Mouse (Mus musculus) lung, postnatal 10 days (tissue): ENCODE measurements at regions not wholly inside any gene's neighbourhood (a gene's known extent, or its start where the extent isn't known, plus 50 kb on each side); places are given as distances from the start of the nearest gene placed in this dataset.

Experiments
- DNase-seq: peaks from one replicate; pipeline ENCODE4 v3.0.0; 2021

DNA sequence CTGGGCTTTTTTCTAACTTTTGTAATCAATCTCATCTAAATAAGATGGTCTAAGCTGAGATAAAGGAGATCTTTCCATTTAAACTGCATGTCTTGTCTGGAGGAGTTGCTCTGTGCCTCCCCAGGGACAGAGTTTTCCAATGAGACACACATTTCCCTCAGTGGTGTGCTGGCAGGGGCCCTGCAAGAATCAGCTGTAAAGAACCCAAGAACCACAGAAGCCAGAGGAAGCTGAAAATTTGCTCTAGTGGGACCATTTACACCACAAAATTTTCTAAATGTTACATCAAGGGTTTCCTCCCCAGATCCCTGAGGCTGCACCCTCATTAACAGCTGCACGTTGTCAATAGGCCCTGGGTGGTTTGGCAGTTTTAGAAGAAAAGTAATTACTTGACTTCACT is 301.0 kb upstream of the Ttc14 start:
- no peak for DNase-seq

DNA sequence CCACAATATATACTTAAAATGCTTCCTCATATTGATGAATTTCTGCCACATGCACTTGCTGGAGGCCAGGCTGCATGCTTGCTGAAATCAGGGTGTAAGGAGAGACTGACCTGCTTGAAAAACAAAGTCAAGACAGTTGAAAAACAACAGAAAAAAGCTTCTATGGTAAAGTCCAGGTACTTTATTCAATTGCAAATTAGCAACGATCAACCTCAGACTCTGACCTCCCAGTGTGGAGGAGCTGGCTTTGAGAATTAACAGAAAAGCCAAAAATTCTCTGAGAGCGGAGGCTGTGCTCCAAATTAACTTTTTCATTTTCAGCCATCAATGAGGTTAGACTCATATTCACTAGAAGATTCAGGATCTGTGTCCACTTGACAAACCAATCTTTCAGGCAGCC is 291.4 kb upstream of the Ttc14 start:
- DNase-seq: no peak

DNA sequence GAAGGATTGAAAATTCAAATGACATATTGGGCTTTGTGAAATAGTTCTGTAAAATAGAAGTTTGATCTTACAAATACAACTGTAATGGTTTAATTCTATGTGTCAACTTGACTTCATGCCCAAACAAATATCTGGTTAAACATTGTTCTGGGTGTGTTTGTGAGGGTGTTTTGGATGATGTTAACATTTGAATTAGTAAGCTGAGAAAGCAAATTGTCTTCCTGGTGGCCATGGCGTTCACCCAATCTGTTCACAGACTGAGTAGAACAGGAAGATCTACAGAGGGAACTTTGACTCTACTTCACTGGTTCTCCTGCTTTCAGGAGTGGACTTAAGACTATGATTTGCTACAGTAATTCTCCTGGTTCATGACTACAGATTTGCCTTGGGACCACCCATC is 255.5 kb upstream of the Ttc14 start:
- no peak for DNase-seq

DNA sequence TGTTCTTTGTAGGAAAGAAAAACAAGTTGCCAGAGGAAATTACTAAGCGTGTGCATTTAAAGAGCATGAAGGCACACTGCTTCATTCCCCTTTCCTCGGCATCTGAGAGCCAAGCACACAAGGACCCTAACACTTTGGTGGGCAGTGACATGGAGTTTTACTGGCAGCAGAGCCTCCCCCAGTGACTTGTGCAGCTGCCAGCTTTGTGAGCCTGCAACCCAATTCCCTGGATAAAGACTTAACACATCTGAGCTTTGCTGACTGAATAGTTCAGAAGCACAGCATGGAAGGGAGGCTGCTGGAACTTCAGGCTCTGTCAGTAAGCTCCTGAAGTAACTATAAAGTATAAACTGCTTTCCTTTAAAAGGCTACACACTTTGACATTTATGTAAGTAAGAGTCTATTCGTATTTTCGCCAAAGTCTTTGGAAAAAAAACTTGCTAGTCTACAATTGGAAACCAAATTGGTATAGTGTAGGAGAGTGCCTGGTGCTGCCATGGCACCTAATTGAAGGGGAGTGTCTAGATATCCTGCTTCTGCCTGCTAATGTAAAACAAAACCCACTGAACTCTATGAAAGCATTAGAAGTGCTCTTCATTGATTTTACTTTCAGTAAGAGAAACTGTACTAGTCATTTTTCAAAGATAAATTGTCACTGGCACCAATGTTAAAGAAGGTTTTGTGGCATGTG is 236.8 kb upstream of the Ttc14 start:
- no peak for DNase-seq

DNA sequence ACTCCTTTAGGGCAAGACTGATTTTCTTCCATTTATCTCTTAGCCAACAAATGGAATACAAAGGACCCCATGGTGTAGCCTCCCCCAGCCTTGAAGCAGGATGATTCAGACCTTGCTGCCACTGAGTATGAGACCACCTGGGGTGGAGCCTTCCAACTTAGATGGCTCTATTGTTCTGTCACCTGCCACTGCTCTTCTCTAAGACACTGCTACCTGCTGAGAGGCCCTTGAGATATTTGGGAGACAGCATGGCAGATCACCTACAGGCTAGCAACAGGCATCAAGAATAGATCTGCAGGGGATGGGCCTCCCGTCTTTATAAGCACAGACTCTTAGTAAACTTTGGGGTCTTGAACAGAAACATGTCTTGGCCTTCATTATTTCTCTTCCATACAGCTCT is 219.0 kb upstream of the Ttc14 start:
- no peak for DNase-seq

DNA sequence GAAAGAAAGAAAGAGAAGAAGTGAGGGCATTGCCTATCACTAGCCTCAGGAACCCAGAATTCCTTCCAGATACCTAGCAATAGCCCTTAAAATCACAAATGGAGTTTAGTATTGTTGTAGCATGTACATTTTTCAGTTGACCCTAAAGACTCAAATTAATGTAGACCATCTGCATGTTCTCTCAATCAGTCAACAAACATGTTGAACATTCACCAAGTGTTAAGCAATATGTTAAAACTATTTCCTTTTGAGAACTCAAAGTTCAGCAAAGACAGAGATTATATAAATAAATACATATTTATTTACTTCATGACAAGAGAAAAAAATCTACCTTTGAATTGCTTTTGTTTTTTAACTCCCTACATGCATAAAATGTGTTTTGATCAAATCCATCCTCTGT is 185.4 kb upstream of the Ttc14 start:
- DNase-seq: no peak

DNA sequence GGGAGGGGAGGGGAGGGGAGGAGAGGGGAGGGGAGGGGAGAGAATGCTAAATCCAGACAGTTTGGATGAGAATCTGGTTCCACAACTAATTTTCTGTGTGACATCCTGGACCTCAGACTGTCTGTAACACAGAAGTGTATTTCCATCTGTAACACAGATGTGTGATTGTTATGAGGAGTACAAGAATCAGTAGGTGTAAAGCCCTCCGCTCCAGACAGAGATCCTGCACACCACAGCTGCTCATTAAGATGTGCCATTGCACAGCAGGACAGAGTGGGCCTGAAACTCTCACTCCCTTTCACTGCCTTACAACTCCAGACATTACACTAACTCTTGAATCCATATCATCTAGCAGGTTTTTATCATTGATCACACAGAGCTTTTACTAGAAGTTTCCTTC is 182.8 kb upstream of the Ttc14 start:
- no peak for DNase-seq

DNA sequence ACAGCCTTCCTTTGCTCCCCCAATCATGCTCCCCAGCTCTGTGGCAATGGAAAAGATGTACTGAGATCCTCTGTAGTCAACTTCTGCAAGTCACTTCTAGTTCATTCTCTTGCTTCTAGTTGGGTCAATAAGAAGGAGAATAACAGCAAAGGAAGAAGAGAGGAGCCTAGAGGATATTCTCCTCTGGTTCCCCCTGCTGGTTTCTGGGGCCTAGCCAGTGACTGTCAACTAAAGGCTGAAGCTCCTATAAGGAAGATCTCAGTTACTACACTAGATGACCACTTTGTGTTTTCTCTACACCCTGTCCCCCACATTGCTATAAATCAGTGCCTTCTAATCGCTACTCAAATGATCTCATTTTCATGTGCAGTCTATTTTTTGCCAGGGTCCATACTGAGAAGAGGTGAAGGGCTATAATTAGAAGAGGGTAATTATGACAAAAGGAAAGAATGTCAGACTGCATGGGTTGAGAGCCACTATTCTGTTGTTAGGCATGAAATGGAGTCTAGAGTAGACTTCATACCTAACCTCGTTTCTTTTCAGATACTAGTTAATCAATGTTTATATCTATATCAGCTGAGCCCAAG is 166.6 kb upstream of the Ttc14 start:
- peak; percentile 17 for DNase-seq

DNA sequence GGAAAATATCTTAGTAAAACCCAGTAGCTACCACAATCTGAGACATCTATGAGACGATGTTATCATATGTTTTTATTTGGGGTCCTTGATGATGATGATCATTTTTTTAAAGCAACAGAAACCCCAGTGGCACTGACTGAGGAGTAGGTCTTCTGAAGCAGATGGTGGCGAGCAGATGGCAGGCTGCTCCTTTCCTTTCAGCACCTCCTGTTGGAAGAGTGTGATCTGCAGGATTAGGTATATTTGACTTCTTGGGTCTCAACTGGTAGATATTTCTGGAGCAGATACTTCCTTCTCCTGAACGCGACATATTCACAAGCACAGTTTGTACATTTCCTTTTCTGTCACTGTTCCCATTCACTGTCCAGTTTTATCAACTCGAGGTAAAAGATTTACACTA is 141.0 kb upstream of the Ttc14 start:
- no peak for DNase-seq
